Mouse (Mus musculus) megakaryocyte-erythroid progenitor cell, adult 5-6 weeks (primary cell): Measurements from ENCODE around the gene Tppp. TPM values are rescaled to one million over a fixed set of nuclear protein-coding genes. Genes with fewer than 3 reads are reported as not detected.
"Not testable (repeated sequence)": the region's sequence is repeated elsewhere in the genome, so short reads cannot be mapped to it uniquely, and the experiment has no call there.

Experiments used
- ATAC-seq: replicated peaks from 2 replicates; pipeline ENCODE4 v1.8.0; 2016; ENCODE audit warnings: mild to moderate bottlenecking, inconsistent platforms; ENCODE audit not compliant: severe bottlenecking, poor library complexity, low FRiP score, low TSS enrichment
- total RNA-seq, 2 experiments: library from RNA; stranded (forward) in 1 of 2; stranded (reverse) in 1 of 2; fragments of 200-1000, 215-1000 nt in 1 of 2; fragments of >200 nt in 1 of 2; fragmentation: Nextera tagmentation in 1 of 2; gene quantifications; 2 replicates each; pipeline ENCODE4 v1.2.3; 2014 to 2017

Tppp gene
- total RNA-seq (2014; fragmentation: Nextera tagmentation) (0.63 and 5.7 TPM in 2 replicates), total RNA-seq (2017) (0.15 and 0.66 TPM in 2 replicates)

GRCm38 (mm10) chr13:74008948-74009718 lies at the start of gene Tppp:
Tppp (plus strand) TSS chr13:74009407.
- ATAC-seq: peak; percentile 98

- no peak for ATAC-seq
These were observed 49.0 kb upstream of the Tppp start for GRCm38 (mm10) chr13:73960117-73960652.

- 0 out of 2 replicates have a peak, but pooled peaks have one; percentile 5 for ATAC-seq
These were observed 48.0 kb upstream of the Tppp start for GRCm38 (mm10) chr13:73961177-73961576.

- no peak for ATAC-seq
These were observed 45.7 kb upstream of the Tppp start, which contains the start of gene Zdhhc11 for GRCm38 (mm10) chr13:73963551-73963950. Zdhhc11 (plus strand) TSS chr13:73963851.

- ATAC-seq: peak; percentile 73
These were observed 38.4 kb upstream of the Tppp start for GRCm38 (mm10) chr13:73970545-73971448.

GRCm38 (mm10) chr13:73974523-73974922 lies 34.7 kb upstream of the Tppp start:
- ATAC-seq: no peak

- peak; percentile 65 for ATAC-seq
These were observed 32.3 kb upstream of the Tppp start for GRCm38 (mm10) chr13:73976935-73977334.

GRCm38 (mm10) chr13:73990325-73990724 lies 18.9 kb upstream of the Tppp start:
- ATAC-seq: peak; percentile 79

GRCm38 (mm10) chr13:73990761-73991160 lies 18.4 kb upstream of the Tppp start:
- peak; percentile 99 for ATAC-seq

- ATAC-seq: no peak
These were observed 17.9 kb upstream of the Tppp start for GRCm38 (mm10) chr13:73991267-73991666.

GRCm38 (mm10) chr13:73996456-73996855 lies 12.8 kb upstream of the Tppp start:
- ATAC-seq: no peak

GRCm38 (mm10) chr13:74000519-74000918 lies 8.7 kb upstream of the Tppp start:
- ATAC-seq: no peak

- no peak for ATAC-seq
These were observed 8.2 kb upstream of the Tppp start for GRCm38 (mm10) chr13:74000961-74001360.

GRCm38 (mm10) chr13:74001492-74001891 lies 7.7 kb upstream of the Tppp start:
- no peak for ATAC-seq

GRCm38 (mm10) chr13:74006881-74007280 lies 2.3 kb upstream of the Tppp start:
- not testable (repeated sequence) for ATAC-seq

- ATAC-seq: not testable (repeated sequence)
These were observed 991 bp upstream of the Tppp start for GRCm38 (mm10) chr13:74008216-74008615.

- ATAC-seq: 0 out of 2 replicates have a peak, but pooled peaks have one; percentile 4
These were observed 796 bp downstream of the Tppp start for GRCm38 (mm10) chr13:74009791-74010614.

- no peak for ATAC-seq
These were observed 1.5 kb downstream of the Tppp start for GRCm38 (mm10) chr13:74010678-74011077.

GRCm38 (mm10) chr13:74015908-74016307 lies 6.7 kb downstream of the Tppp start:
- ATAC-seq: no peak
